Mouse (Mus musculus) lung, postnatal 14 days (tissue): ENCODE results near the gene Kcnj12.

ENCODE experiments used
- DNase-seq: peaks from one replicate; pipeline ENCODE4 v3.0.0; 2021

Gene Kcnj12

DNA sequence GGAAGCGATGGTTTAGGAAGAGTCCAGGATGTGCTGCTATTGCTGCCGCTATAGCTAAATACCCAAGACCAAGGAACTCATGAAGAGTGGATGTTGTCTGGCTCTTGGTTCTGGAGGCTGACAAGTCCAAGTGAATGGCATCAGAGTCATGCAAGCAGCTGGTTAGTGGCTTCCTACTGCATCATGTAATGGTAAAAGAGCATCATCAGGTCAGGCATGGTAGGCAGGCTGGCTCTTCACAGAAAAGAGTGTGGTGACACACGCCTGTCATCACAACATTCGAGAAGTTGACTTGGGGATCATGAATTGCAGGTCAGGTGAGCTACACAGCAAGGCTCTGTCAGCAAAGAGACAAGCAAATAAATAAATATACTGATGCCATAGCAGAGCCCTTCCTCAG is 89.1 kb downstream of the Kcnj12 start:
- DNase-seq = no peak

DNA sequence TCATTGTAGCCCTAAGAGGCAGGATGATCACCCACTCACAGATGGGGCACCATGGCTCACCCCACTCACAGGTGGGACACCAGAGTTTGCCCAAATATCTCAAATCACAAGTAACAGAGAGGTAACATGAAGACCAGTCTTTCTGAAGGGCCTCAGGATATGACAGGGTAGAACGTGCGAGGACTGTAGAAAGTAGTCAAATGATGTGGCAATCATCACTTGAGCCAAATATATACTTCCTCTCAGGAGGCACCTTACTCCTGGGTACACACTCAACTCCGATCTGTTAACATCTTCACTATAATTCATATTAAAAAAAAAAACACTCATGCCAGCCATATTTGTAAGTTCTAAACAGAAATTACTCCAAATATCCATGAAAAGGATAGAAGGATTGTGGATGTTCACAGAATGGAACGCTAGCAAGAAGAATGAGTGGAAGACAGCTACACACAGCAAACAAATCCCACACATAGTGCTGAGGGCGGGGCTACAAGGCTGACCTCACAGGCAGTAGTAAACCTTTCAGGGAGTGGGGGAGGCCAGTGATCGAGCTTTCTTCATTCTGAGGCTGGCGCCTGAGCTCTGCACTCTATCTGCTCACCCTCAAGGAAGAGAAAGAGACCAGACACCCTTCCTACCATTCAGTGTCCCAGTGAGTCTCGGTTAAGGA is 90.1 kb downstream of the Kcnj12 start:
- DNase-seq = no peak

DNA sequence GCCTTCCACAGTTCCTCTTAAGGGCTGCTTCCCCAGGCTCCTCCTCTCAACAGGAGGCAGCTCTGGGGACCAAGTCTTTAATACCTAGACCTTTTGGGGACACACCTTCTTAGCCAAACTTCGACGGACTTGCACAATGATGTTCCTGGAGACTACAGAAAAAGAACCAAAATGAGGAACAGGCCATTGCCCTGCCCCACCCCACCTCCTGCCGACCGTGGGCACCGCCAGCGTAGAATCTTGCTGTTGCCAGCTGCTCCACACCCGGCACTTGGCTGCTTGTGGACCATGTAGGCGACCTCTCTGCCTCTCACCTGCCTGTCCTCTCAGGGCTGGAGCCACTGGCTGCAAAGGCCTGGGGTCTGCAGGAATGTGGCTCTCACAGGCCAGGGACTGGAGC is 93.9 kb downstream of the Kcnj12 start:
- no peak for DNase-seq

DNA sequence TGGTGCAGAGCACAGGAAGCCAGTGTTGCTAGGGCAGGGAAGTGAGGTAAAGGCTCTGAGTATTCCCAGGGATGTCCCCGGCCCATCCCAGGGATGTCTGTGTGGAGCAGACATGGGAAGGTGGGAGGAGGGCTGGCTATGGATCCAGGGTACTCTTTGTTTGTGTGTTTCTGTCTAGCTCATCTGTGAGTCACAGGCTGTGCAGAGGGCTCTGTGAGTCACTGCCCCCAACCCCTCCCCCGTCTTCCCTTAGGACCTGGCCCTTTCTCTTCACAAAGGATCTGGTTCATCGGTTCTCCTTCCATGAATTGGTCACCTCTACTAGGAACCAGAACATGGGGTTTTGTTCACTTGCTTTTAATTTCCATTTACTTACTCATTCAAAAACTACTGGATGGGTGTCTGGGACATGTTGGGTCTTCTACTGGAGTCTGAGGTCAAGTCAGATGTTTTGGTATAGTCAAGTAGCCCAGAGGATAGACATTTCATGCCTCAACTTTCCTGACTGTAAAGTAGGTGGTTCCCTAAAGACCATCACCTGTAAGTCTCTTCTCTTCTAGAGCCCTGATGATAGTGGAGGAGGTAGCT is 97.7 kb downstream of the Kcnj12 start:
- no peak for DNase-seq
